Mouse (Mus musculus) forebrain, embryonic 12.5 days (tissue): ENCODE data around the gene Zfp119b. TPM values are rescaled to one million over a fixed set of nuclear protein-coding genes. Genes with fewer than 3 reads are reported as not detected.
A peak's percentile ranks its signal among the peaks of the same experiment; 100 is the strongest.
"Not testable (repeated sequence)": the region's sequence is repeated elsewhere in the genome, so short reads cannot be mapped to it uniquely, and the experiment has no call there.

Source experiments
- ATAC-seq: fragments of 200-750 bp; cut with Nextera tagmentation; 2 replicates; pipeline ENCODE4 v1.8.0; 2017; ENCODE audit warnings: moderate TSS enrichment; ENCODE audit not compliant: low FRiP score
- H3K27ac ChIP-seq: fragments of 300-500 bp; sonication (generic); 2 replicates; pipeline ENCODE4 v1.5.1; 2016; ENCODE audit warnings: mild to moderate bottlenecking
- H3K27me3 ChIP-seq: fragments of 300-500 bp; sonication (generic); 2 replicates; pipeline ENCODE4 v1.6.1; 2016; ENCODE audit warnings: mild to moderate bottlenecking
- H3K36me3 ChIP-seq: fragments of 300-500 bp; sonication (generic); replicated peaks from 2 replicates; pipeline ENCODE4 v1.6.1; 2016; ENCODE audit warnings: mild to moderate bottlenecking
- H3K4me1 ChIP-seq: fragments of 300-500 bp; sonication (generic); 2 replicates; pipeline ENCODE4 v1.6.1; 2016
- H3K4me2 ChIP-seq: fragments of 300-500 bp; sonication (generic); 2 replicates; pipeline ENCODE4 v1.6.1; 2016; ENCODE audit warnings: mild to moderate bottlenecking, moderate library complexity
- H3K4me3 ChIP-seq: fragments of 300-500 bp; sonication (generic); replicated peaks from 2 replicates; pipeline ENCODE4 v1.5.1; 2016; ENCODE audit warnings: mild to moderate bottlenecking
- H3K9ac ChIP-seq: fragments of 300-500 bp; sonication (generic); 2 replicates; pipeline ENCODE4 v1.6.1; 2016; ENCODE audit warnings: mild to moderate bottlenecking
- H3K9me3 ChIP-seq: fragments of 300-500 bp; sonication (generic); 2 replicates; pipeline ENCODE4 v1.6.1; 2016
- WGBS: fragments of 180-500 bp; shearing (Covaris S2); methylation state at CpG from one replicate; pipeline ENCODE4 v1.1.7; 2016; 5-methylcytosine and 5-hydroxymethylcytosine counted together
- polyA plus RNA-seq: library from polyadenylated mRNA; unstranded; fragments of >200 nt; fragmentation: Nextera tagmentation; extraction: Ambion mirVana; gene quantifications from 2 replicates; pipeline ENCODE4 v1.2.1, GENCODE M21; 2016

Gene Zfp119b
- polyA plus RNA-seq, 1 experiment from 2014 or later: 5.6 TPM

DNA sequence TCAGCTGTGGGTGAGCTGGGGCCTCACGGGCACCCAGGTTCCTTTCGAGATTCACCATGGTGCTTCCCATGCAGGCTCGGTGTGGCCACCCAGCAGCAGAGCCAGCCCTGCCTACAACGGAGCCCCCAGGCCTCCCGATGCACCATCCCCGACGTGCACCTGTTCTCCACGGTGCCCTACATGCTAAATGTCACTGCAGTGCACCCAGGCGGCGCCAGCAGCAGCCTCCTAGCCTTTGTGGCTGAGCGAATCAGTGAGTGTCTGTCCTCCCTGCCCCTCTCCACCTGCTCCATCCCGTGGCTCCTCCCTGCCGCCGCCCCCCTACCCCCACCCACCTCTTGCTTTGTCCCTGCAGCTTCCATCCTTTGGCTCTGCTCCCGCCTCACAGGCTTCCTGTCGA, 4.9 kb upstream of the Zfp119b start:
- no peaks in the 10 kb centered on the region for H3K9me3 ChIP-seq
- H3K9ac ChIP-seq: no peak overlapping the region

DNA sequence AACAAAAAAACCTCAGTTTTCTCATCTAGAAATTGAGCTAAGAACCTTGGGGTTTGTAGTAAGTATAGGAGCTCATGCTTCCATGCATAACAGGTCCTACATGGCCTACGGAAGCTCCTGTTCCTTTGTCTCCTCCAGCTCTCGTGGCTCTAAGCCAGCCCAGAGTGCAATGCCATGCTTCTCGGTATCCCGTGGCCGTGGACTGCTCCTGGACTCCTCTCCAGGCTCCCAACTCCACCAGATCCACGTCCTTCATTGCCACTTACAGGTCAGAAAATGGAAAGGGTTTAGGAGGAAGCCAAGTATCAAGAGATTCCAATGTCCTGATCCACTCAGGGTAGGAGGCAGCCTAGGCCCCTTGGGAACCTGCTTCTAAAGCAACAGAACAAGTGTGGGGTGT, 4.5 kb upstream of the Zfp119b start:
- Histone ChIP-seq H3K27me3 (peaks cover 38% of the 10 kb centered on the region), H3K4me1 (peaks cover 26% of the 10 kb centered on the region), H3K27ac (no peak overlapping the region), H3K4me2 (no peak overlapping the region), H3K9me3 (no peaks in the 10 kb centered on the region), H3K36me3 (no peaks in the 10 kb centered on the region), H3K4me3 (no peak overlapping the region), H3K9ac (no peak overlapping the region)
- no peak for ATAC-seq
- 76% methylated on average over 6 of the region's 6 CpGs for WGBS

More for the DNA sequence above, 4.9 kb upstream of the Zfp119b start:
- Histone ChIP-seq H3K4me2 (no peak overlapping the region), H3K27ac (no peak overlapping the region), H3K4me3 (no peak overlapping the region), H3K4me1 (peaks cover 26% of the 10 kb centered on the region), H3K36me3 (no peaks in the 10 kb centered on the region), H3K27me3 (peaks cover 38% of the 10 kb centered on the region)
- no peak for ATAC-seq
- WGBS: 47% methylated on average over 16 of the region's 16 CpGs

DNA sequence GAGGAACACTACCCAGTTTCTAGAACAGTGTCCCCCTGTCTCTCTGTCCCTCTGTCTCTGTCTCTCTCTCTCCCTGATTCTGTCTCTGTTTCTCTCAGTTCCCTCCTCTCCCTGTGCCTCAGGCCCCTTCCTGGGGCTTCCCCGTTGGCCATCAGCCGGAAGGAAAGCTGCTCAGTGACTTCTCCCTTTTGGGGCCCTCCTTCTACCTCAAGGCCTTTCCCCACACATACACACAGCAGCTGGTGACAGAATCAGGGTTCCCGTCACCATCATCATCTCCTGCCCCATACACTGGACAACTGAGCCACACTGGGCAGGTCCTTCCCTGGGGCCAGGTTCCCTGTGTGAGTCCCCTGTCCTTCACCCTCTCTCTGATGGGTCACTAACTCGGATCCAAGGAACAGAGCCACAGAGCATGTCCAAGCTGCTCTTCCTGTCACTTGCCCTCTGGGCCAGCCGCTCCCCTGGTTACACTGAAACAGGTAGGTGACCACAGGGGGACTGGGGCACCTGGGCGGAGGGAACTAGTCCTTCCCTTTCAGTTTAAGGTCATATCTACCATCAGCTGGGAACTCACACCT, 3.2 kb upstream of the Zfp119b start, which contains the start of gene Ebi3:
Ebi3 (plus strand) TSS at position 194 of the 581 bp plus-strand sequence.
- Histone ChIP-seq H3K9ac (no peak within 1 kb of the TSS), H3K36me3 (no peaks in the 10 kb centered on the region), H3K27me3 (peaks cover 41% of the 10 kb centered on the region), H3K9me3 (no peaks in the 10 kb centered on the region), H3K4me3 (no peak within 1 kb of the TSS), H3K27ac (no peak within 1 kb of the TSS), H3K4me2 (no peak within 1 kb of the TSS), H3K4me1 (peaks cover 15% of the 10 kb centered on the region)
- 77% methylated on average over 6 of the region's 6 CpGs for WGBS
- ATAC-seq: no peak

DNA sequence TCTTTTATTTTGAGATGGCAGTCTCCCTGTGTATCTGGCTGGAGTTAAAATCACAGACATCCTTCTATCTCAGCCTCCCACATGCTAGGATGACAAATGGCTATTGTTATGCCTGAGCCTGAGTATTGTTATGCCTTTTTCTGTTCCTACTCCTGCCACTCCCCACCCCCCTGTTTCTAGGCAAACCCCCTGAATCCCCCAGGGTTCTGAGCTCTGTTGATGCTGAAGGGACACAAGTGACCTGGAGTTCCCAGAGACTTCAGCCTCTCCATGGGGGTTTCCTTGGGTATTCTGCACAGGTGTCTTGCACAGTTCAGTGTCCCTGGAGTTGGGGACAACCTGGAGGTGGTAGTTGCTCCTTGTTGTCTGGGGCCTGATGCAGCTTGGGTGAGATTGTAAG, 2.7 kb upstream of the Zfp119b start:
- Histone ChIP-seq H3K4me2 (no peak overlapping the region), H3K36me3 (no peaks in the 10 kb centered on the region), H3K27ac (no peak overlapping the region), H3K9me3 (no peaks in the 10 kb centered on the region), H3K4me3 (no peak overlapping the region), H3K4me1 (peaks cover 11% of the 10 kb centered on the region), H3K9ac (no peak overlapping the region), H3K27me3 (peaks cover 41% of the 10 kb centered on the region)
- no peak for ATAC-seq

DNA sequence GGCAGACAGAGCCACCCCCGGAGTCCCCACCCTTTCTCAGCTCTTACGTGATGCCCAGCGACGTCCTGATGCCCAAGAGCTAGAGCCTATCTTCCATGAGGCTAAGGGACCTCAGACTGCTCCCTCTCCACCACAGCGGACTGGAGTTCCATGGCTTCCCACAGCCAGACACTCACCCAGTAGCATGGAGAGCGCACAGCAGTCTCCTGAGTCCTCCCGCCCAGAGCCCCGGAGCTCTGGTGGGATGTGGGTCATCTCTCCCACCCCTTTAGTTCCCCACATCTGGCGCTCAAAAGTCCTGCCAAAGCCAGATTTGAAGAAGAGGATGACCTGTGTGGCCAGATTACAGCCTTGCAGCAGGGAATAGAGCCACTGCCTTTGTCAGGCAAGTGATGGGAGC, 1.3 kb upstream of the Zfp119b start:
- no peaks in the 10 kb centered on the region for H3K36me3 ChIP-seq
- WGBS: 85% methylated on average over 9 of the region's 9 CpGs
- H3K4me3 ChIP-seq: no peak overlapping the region
- H3K9me3 ChIP-seq: no peaks in the 10 kb centered on the region
- H3K9ac ChIP-seq: no peak overlapping the region
- H3K4me1 ChIP-seq: peaks cover 3% of the 10 kb centered on the region
- H3K4me2 ChIP-seq: no peak overlapping the region
- no peak for ATAC-seq
- no peak overlapping the region for H3K27ac ChIP-seq
- H3K27me3 ChIP-seq: peaks cover 41% of the 10 kb centered on the region

DNA sequence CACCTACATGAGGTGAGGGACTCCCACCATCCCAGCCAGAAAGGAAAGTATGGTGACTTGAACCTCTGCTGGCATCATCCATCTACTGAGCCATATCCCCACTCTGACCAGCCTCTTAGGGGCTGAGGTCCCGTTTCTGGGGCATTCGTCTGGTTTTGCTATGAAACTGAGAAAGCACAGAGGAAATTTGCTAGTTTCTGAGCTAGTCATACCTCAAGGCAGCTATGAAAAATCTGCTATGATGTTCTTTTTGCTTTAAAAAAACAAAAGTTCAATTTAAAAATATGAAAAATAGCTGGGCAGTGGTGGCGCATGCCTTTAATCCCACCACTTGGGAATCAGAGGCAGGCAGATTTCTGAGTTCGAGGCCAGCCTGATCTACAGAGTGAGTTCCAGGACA, 653 bp downstream of the Zfp119b start:
- H3K27ac ChIP-seq: no peak overlapping the region
- H3K9me3 ChIP-seq: no peaks in the 10 kb centered on the region
- H3K4me3 ChIP-seq: no peak overlapping the region
- no peak for ATAC-seq
- WGBS: 90% methylated on average over 4 of the region's 4 CpGs
- peaks cover 25% of the 10 kb centered on the region; the same call in 1 of the 2 replicates for H3K27me3 ChIP-seq
- no peaks in the 10 kb centered on the region for H3K36me3 ChIP-seq
- H3K4me2 ChIP-seq: no peak overlapping the region
- H3K4me1 ChIP-seq: peaks cover 9% of the 10 kb centered on the region
- no peak overlapping the region for H3K9ac ChIP-seq

DNA sequence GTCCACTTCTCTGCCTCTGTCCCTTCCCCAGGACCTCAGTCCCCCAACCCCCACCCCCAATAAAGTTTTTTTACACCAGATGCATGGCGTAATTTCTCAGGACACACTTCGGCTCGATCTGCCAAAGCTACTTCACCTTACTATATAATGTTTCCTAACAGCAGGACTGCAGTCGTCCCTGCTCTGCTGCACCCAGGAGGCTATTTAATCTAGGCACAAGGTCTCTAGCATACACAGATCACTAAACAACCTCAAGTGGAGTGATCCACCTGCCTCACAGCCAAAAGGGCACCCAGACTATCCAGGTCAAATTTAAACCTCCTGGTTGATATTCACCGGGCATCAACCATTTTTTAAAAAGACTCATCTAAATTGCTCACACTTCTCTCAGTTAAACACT, 3.6 kb downstream of the Zfp119b start:
- Histone ChIP-seq H3K36me3 (no peaks in the 10 kb centered on the region), H3K27ac (peak overlapping the region; percentile 93; the same call in 1 of the 2 replicates), H3K9me3 (no peaks in the 10 kb centered on the region), H3K9ac (peak overlapping the region; percentile 67), H3K4me1 (peaks cover 9% of the 10 kb centered on the region), H3K27me3 (peaks cover 13% of the 10 kb centered on the region; the same call in 1 of the 2 replicates), H3K4me2 (peak overlapping the region; percentile 77), H3K4me3 (peak overlapping the region; percentile 54)
- WGBS: 40% methylated on average over 5 of the region's 5 CpGs
- no peak for ATAC-seq

DNA sequence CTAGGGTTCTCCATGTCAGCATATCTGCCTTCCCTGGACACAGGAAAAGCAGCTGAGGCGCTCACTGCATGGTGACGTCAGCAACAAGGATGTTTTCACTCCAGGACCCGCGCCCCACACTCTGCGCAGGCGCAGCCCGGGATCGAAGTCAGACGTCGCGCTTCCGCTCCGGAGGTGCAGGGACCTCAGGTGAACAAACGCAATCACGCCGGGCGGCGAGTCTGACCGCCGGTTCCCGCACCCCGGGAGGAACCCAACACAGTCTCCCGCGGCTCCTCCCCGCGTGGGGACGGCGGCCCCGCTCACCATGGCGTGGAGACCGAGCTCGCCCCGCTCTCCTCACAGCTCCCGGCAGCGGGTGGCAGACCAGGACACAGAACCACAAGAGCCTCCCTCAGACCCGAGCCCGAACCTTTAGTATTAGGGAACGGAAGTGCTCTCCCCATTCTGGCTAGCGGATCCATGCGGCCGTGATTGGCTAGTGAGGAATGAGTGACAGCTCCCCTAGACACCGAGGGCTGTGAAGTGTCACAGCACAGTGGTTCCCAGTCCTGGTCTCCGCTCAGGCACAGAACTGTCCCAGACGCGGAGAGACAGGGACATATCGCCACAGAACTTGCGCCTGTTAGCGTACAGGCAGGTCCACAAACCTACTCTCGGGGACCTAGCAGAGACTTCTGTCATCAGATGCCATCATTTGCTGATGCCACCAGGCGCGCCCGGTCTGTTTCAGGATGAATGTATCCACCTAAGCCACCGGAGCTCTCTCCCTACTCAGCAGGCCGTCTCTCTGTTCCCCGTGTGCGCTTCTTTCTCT, 4.2 kb downstream of the Zfp119b start:
- H3K4me2 ChIP-seq: peak overlapping the region; percentile 77
- WGBS: under 1% methylated on average over 56 of the region's 56 CpGs
- peak; percentile 97 for ATAC-seq

DNA sequence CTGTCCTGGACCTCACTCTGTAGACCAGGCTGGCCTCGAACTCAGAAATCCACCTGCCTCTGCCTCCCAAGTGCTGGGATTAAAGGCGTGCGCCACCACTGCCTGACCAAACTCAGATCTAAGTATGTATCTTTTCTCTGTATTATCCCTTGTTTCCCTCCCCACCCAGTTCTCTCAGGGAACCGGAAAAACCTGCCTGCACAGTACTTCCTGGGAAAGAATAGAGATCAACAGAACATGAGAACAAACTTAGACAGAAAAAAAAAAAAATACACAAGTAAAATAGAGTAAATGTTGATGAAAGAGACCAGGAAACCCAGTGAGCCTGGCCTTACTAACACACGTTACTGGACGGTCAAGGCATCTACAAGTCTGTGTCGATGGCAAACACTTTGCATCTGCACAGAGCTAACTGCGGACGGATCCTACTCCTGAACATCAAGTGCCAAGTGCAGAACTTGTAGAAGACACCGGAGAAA, 4.9 kb downstream of the Zfp119b start:
- not testable (repeated sequence) for H3K27me3 ChIP-seq, H3K36me3 ChIP-seq, H3K4me1 ChIP-seq, ATAC-seq, H3K9me3 ChIP-seq
- peak overlapping the region; percentile 93 for H3K27ac ChIP-seq
- H3K4me2 ChIP-seq: peak overlapping the region; percentile 77
- peak overlapping the region; percentile 54 for H3K4me3 ChIP-seq
- H3K9ac ChIP-seq: peak overlapping the region; percentile 67; the same call in 1 of the 2 replicates
- WGBS: 39% methylated on average over 10 of the region's 10 CpGs

More for the DNA sequence above, 4.2 kb downstream of the Zfp119b start:
- peak overlapping the region; percentile 93 for H3K27ac ChIP-seq
- not testable (repeated sequence) for H3K36me3 ChIP-seq, H3K27me3 ChIP-seq, H3K4me1 ChIP-seq, H3K9me3 ChIP-seq
- H3K4me3 ChIP-seq: peak overlapping the region; percentile 54
- H3K9ac ChIP-seq: peak overlapping the region; percentile 67

DNA sequence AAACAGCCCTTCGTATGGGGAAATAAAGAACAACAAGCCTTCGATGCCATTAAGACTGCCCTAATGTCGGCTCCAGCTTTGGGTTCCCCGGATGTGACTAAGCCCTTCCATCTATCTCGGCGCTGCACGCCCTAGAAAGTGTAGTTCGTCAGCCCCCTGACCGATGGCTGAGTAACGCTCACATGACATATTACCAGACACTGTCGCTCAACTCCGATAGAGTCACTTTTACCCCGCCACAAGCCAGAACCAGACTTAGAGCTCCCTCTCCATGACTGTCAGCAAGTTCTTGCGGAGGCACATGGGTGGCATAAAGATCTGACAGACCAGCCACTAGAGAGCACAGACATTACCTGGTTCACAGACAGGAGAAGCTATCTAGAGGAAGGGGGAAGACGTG, 16.1 kb downstream of the Zfp119b start:
- no peak for ATAC-seq
- Histone ChIP-seq H3K27me3 (no peaks in the 10 kb centered on the region), H3K9me3 (0 out of 2 replicates have a peak, but pooled peaks cover 3% of the 10 kb centered on the region), H3K27ac (no peak overlapping the region), H3K4me2 (no peak overlapping the region), H3K4me1 (peaks cover 9% of the 10 kb centered on the region; the same call in 1 of the 2 replicates), H3K36me3 (no peaks in the 10 kb centered on the region), H3K9ac (no peak overlapping the region), H3K4me3 (no peak overlapping the region)
- 94% methylated on average over 15 of the region's 15 CpGs for WGBS

DNA sequence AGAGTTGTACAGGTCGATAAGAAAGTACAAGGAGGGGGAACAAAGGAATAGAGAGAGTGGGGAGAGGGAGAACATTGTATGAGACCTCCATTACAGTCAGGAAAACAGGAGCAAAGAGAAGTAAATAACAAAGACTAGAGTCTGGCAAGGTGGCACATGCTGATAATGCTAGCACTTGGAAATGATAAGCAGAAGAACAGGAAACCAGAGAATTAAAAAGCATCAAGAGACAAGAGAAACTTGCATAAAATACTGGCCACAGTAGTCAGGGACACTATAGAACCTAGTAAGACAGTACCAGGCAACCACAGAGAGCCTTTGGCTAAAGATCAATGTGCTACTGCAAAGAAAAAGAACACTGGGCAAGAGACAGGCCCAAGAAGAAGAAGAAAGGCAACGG, 16.7 kb downstream of the Zfp119b start:
- H3K27me3 ChIP-seq: no peaks in the 10 kb centered on the region
- peak overlapping the region; percentile 75 for H3K4me2 ChIP-seq
- no peaks in the 10 kb centered on the region for H3K9me3 ChIP-seq
- H3K4me1 ChIP-seq: peaks cover 9% of the 10 kb centered on the region; the same call in 1 of the 2 replicates
- H3K36me3 ChIP-seq: no peaks in the 10 kb centered on the region
- ATAC-seq: no peak; the same call in 1 of the 2 replicates
- no peak overlapping the region for H3K27ac ChIP-seq
- peak overlapping the region; percentile 67; the same call in 1 of the 2 replicates for H3K9ac ChIP-seq
- 79% methylated on average over 2 of the region's 2 CpGs for WGBS
- H3K4me3 ChIP-seq: peak overlapping the region; percentile 55

DNA sequence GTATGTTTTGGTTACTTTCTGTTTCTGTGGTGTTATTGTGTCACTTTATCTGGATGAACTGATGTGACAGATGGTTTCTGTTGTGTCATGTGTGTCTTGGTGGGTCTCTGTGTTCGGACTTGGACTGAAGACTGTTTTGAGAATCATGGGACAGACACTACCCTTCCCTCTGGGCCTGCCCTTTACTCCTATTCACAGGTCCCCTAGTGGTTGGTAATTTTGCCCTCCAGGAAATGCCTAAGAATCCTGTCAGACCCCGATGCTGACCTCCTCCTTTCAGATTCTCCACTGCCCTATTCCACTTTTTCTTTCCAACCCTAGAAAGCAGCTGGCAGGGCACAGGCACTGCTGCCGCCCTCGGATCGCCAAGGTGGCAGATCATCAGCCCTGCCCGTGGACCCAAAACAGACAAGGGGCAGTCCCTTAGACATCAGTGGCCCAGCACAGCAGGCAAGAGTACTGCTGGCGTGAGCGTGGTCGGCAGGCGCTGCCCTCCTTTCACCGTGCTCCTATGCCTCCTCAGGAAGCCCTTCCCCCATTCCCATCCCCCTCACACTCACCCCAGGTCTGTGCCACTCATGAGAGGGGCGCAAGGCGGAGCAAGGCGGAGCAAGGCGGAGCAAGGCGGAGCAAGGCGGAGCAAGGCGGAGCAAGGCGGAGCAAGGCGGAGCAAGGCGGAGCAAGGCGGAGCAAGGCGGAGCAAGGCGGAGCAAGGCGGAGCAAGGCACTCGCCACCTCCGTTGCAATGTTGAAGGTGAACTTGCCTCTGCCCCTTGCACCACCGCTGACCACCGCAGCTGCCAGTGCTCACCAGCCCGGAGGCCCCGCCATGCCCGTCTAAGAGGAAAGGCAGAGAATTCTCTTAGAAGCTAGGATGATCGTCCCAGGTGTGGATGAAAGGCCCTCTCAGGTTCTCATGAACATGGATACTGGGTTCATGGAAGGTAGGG, 17.5 kb downstream of the Zfp119b start:
- Histone ChIP-seq H3K4me3 (peak overlapping the region; percentile 55), H3K4me2 (peak overlapping the region; percentile 75), H3K9ac (peak overlapping the region; percentile 67), H3K27me3 (no peaks in the 10 kb centered on the region), H3K36me3 (no peaks in the 10 kb centered on the region), H3K4me1 (peaks cover 9% of the 10 kb centered on the region; the same call in 1 of the 2 replicates), H3K9me3 (no peaks in the 10 kb centered on the region), H3K27ac (peak overlapping the region; percentile 75)
- peak; percentile 97 for ATAC-seq
- WGBS: 3% methylated on average over 33 of the region's 33 CpGs
